Mouse (Mus musculus) ovary, adult 2 months (tissue): ENCODE data around the gene Clk1. TPM values are rescaled to one million over a fixed set of nuclear protein-coding genes. Genes with fewer than 3 reads are reported as not detected.

Experiments
- polyA plus RNA-seq: library from polyadenylated mRNA; depleted of rRNA; stranded (reverse); fragments of >200 nt; gene quantifications from 2 replicates; pipeline ENCODE4 v1.2.3, GENCODE M21; 2012; rRNA removed

Clk1 gene
- polyA plus RNA-seq: 22.1 and 32.9 TPM in 2 replicates

GRCm38 (mm10) chr1:58423371-58424248, at the start of gene Clk1:
Gene Clk1, minus strand, starts transcription at chr1:58424066.

GRCm38 (mm10) chr1:58445143-58445722, 21.4 kb upstream of the Clk1 start, which contains the start of the genes Nif3l1 and Ppil3:
Gene Nif3l1, plus strand, starts transcription at chr1:58445151.
Gene Ppil3, minus strand, starts transcription at chr1:58445486.

GRCm38 (mm10) chr1:58392652-58393283, 31.1 kb downstream of the Clk1 start, which contains the start of gene Bzw1:
Gene Bzw1, plus strand, starts transcription at chr1:58392898.

Other genes with a start within 250 kb of the Clk1 start
- gene Aox4, start 213.7 kb downstream of the Clk1 start, polyA plus RNA-seq: 0.21 and 0.48 TPM in 2 replicates
- 0.20 and 0.28 TPM in 2 replicates for gene Aox2, start 145.7 kb downstream of the Clk1 start, polyA plus RNA-seq
- gene Bzw1, start 31.2 kb downstream of the Clk1 start, polyA plus RNA-seq: 35.0 and 35.2 TPM in 2 replicates
- 19.4 and 21.1 TPM in 2 replicates for gene Nif3l1, start 21.1 kb upstream of the Clk1 start, polyA plus RNA-seq
- 16.6 and 18.2 TPM in 2 replicates for gene Ppil3, start 21.4 kb upstream of the Clk1 start, polyA plus RNA-seq
- gene Orc2, start 81.0 kb upstream of the Clk1 start, polyA plus RNA-seq: 19.3 and 24.8 TPM in 2 replicates
- gene Fam126b, start 162.3 kb upstream of the Clk1 start, polyA plus RNA-seq: 0.92 and 1.7 TPM in 2 replicates
- gene Ndufb3, start 162.3 kb upstream of the Clk1 start, polyA plus RNA-seq: 12.7 and 21.6 TPM in 2 replicates